Mouse (Mus musculus) left cerebral cortex, postnatal 10 days (tissue): Measurements from ENCODE around the gene Tiam2. TPM values are rescaled to one million over a fixed set of nuclear protein-coding genes. Genes with fewer than 3 reads are reported as not detected.

Experiments used
- DNase-seq, 2 experiments: peaks; one replicate each; pipeline ENCODE4 v3.0.0; 2021 to 2022; ENCODE audit warnings: low spot score in 2 of 2, mixed read lengths in 1 of 2; ENCODE audit errors: extremely low spot score in 1 of 2
- intact Hi-C: fragments of 180-260 bp; cut with DNase I; formaldehyde crosslinking; loops from one replicate; pipeline ENCODE4 v1.15.1; 2025
- total RNA-seq, 2 experiments: library from RNA; stranded (reverse); gene quantifications; 2 replicates each; pipeline ENCODE4 v1.2.3; 2021

The Tiam2 gene
- total RNA-seq, 2 experiments from 2014 or later: 60.8 to 61.2 TPM

DNA sequence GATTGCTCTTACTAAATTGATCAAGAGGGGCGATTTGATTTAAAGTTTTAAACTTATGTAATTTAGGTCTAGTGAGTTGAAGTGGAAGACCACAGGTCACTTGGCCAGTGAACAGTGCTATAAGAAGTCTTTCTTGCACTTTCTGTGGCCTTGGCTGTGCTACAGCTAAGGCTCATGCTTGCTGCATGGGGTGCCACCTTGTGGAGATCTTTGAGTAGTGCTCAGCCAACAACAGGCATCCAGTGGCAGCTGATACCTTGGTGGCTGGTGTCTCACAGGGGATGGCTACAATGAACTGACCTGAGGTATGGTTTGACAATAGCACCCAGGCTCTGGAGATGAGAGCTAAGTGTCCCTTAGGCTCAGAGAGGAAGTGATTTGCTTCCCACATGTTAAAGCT is 183.5 kb downstream of the Tiam2 start:
- intact Hi-C loops: loop anchor here (2.0 to 10.0 kb wide), 2 partner anchors 61 to 225 kb away; no protein-coding TSS in a partner anchor
- DNase-seq: peak; percentile 71 to 74

DNA sequence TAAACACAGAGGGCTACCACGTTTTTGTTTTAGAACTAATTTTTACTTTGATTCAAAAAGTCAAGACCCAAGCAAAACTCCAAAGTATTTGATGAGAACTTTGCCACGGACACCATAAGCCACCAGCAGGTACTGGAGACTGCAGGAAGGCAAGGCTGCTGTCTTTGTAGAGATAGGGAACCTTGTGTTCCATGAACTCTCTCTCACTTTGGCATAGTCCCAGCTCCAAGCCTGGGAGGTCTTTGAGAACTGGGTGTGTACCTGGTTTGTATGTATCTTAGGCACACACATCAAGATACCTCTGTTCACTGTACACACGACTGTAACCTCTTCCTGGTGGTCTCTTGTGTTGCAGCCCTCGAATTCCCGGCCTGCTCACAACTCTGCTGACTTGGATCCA is 187.9 kb downstream of the Tiam2 start:
- DNase-seq: no peak
- intact Hi-C loops: loop anchor here (10.0 kb wide), 1 partner anchor 230 kb away; no protein-coding TSS in a partner anchor

DNA sequence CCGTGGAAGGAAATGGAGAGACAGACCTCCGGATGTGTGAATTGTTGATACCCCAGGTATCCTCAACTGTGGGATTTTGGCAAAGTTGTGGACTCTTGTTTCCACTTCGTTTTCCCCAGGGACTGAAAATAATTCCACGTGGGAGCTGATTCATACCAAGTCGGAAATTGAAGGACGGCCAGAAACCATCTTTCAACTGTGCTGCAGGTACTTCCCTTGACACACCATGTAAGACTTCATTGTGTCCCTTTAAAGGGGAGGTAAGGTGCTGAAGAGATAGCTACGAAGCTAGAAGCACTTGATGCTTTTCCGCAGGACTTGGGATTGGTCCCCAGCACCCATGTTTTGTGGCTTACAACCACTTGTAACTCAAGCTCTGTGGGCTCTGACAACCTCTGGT is 189.5 kb downstream of the Tiam2 start:
- no peak for DNase-seq
- intact Hi-C loops: loop anchor here (10.0 kb wide), 1 partner anchor 231 kb away; no protein-coding TSS in a partner anchor

DNA sequence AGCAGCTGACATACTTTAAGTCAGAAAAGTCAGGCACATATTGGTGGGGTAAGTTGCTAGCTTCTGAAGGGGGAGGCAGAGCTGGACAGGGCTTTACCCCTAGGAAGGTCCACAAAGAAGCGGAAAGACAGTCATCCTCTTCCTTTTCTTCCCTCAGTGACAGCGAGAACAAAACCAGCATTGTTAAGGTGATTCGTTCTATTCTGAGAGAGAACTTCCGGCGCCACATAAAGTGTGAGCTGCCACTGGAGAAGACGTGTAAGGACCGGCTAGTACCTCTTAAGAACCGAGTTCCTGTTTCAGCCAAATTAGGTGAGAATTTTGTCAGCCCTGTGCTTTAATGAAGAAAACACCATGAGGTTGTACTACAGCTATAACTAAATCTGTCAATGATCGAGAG is 190.0 kb downstream of the Tiam2 start:
- DNase-seq: no peak
- intact Hi-C loops: loop anchor here (10.0 kb wide), 1 partner anchor 232 kb away; no protein-coding TSS in a partner anchor

DNA sequence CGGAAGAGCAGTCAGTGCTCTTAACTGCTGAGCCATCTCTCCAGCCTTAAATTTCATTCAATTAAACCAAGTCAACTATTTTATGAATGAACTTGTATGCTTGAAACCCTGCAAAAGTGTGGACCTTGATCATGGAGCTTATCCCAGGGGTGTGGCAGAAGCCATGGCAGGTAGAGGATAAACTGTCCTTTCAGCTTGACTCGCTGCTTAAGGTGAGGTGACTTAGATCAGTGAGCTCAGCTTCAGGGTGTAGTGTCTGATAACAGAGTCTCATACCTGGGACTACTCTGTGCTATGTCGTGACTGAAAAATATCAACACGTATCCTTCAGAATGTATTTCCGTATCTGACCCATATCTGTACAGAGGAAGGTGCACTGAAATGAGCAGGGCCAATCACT is 194.0 kb downstream of the Tiam2 start:
- intact Hi-C loops: no loop called here

DNA sequence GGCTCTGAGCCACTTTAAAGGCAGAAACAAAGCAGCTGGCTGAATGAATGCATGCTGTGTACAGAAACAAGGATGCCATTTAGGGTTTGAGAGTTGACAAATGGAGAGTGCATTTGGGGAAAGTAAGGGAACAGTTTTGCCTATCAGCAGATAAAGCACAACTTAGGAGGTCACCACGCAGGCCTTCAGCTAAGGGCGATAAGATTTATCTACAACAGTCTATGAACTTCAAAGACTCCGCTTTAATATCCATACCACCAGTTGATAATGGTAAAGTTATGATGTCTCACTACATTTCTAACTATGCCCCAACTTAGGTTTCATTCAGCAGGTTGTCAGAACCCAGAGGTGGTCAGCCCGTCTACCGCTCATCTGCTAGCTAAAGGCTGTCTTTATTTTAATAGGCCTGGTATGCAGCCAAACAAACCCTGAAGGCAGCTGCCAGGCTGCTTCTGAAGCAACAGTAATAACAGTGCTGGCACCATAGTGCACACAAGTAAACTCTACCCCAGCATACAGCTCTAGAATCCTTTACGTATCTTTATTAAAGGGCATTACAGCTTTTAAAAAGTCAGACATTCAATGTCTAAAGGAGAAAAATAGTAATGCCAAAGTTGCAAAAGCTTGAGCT is 201.6 kb downstream of the Tiam2 start:
- DNase-seq: no peak

More for the DNA sequence above, 194.0 kb downstream of the Tiam2 start:
- DNase-seq: no peak

DNA sequence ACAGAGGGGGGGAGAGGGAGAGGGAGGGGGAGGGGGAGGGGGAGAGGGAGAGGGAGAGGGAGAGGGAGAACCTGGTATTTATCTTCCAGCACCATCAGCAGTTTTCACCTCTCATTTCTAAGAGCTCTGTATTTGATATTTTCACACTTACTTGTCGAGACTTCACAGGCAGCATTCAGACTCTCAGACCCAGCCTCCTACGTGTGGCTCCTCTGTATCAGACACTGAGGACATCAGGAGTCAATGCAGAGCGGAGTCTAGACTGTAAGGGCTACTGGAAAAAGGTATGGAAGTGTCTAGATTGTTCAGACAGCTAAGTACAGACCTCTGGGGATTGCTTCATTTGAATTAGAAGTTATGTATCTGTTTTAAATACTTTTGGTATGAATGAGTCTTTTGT is 203.2 kb downstream of the Tiam2 start:
- DNase-seq: no peak
- intact Hi-C loops: no loop called here

More for the DNA sequence above, 201.6 kb downstream of the Tiam2 start:
- intact Hi-C loops: no loop called here

DNA sequence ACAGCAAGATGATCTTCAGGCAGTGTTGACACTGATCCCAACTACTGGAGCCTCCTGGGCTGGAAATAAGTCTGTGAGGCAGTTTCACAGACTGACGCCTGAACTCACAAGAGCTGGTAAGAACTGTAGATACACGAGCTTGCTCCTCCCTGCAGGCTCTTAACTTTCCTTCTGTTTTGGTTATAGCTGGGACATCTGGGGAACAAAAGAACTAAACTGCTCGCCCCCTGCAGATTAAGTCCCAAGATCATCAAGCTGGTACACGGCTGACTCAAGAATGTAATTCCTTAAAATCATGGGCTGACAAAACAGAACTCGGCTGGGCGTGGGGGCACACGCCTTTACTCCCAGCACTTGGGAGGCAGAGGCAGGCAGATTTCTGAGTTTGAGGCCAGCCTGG is 204.2 kb downstream of the Tiam2 start:
- intact Hi-C loops: no loop called here
- DNase-seq: no peak

DNA sequence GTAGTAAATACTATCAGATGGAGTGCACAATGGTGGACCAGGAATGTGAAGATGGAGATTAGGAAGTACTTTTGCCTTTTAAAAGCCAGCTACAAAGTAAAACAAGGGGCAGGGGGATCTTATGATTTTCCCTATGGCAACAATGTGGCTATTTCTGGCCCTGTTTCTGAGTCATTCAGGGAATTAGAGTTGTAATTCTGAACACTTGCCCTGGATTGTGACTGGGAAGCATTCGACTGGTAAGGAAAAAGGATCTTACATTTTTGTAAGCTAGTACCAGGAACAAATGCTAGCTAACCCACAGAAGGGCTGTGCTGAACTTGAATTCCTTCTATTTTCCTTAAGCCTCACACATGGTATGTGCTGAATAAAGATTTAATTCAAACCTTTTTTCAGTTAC is 205.3 kb downstream of the Tiam2 start:
- intact Hi-C loops: no loop called here
- no peak for DNase-seq

DNA sequence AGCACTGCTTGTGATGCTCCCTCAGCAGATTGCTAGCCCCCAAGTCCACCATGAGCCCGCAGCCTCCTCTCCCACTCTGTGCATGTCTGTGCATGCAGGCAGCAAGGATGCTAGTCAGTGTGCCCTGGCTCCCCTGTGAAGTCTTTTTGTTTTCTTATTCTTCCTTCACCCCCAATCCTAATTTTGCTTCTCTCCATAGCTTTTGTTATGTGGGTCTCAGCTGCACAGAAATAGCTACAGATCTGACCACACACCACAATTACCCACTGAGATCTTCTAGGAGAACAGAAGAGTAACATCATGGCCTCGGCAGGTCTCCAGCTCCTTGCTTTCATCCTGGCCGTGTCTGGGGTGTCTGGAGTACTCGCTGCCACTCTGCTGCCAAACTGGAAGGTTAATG is 205.9 kb downstream of the Tiam2 start, which contains the start of gene Cldn20:
Gene Cldn20 (plus strand): TSS at position 301 of the 400 bp plus-strand sequence.
- no peak for DNase-seq
- intact Hi-C loops: no loop called here

DNA sequence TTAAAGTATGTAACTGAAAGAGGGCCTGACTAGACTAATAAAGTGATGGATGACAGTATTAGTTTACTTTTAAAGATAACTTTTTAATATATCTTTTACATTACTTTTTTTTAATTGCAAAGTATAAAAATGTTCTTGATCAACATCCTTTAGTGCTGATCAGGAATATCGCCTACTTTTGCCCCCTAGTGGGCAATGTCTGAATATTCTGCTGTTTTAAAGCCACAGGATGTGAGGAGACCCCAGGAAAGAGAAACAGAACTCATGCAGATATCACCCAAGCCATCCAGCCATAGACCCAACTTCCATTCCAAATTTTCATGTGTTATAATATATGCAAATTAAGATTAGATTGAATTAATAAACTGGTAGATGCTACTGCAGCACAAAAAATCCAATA is 207.1 kb downstream of the Tiam2 start:
- intact Hi-C loops: no loop called here
- DNase-seq: no peak

DNA sequence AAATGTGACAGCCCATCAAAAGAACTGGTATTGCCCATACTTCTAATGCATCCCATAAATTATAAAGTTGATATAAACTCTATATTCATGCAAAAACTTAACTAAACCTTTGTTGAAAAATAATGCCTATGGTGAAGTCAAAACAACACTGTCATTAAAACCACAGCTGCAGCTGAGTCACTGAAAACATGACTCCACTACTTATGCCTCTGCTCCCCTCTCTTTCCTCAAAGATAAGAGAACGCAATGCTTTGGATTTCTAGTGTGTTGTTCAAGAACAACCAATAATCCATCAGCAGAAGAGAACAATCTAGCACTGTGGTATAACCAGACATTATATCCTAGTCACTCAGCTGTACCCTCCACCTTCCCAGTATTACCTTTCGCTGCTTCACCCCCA is 213.9 kb downstream of the Tiam2 start:
- DNase-seq: no peak
- intact Hi-C loops: no loop called here

DNA sequence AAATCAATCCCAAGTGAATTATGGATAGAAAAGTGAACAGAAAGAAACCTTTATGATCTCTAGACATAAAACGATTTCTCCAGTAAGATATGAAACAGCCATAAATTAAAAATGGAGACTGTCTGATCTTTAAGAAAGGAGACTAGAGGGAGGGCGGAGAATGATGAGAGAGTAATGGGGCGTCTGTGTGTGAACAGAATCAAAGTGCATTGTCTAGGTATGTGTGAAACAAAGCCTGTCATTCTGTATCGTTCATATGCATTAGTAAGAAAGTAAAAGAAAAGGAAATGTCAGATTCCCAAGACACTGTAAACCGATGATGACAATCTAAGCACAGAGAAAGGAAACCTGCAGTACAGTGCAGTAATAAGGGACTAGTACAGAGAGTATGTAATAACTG is 214.7 kb downstream of the Tiam2 start:
- intact Hi-C loops: no loop called here
- DNase-seq: no peak

DNA sequence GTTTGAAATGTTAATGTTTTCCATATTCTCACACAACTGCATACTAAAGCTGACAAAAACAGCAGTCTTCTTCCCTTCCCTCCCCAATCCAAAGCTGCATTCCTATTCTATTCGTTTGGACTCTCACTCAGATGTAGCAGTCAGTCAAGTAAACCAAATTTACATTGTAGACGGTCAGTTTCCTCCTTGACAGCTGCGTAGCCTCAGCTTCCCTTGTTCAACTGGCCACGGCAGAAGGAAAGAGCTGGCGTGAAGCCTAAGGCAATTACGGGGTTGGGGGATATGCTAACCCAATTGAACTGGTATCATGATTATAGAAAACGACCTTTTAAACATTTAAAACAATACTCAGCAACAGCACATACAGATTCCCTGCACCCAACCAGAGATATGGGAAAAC is 221.4 kb downstream of the Tiam2 start:
- intact Hi-C loops: no loop called here
- DNase-seq: no peak

DNA sequence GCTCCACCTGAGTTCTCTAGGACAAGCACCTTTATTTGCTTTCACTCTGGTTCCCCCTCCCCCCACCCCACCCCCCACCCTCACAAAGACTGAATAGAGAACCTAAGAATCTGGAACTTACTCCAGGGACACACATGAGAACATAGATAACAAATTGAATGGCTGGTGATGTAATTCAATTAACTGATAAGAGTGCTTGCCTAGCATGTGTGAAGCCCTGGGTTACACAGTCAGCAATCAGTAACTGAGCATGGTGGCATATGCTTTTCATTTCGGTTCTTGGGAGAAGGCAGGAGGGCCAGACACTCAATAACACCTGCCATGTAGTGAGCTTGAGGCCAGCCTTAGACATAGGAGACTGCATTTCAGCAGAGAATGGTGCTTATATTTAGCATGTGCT is 229.9 kb downstream of the Tiam2 start:
- intact Hi-C loops: no loop called here
- DNase-seq: no peak

DNA sequence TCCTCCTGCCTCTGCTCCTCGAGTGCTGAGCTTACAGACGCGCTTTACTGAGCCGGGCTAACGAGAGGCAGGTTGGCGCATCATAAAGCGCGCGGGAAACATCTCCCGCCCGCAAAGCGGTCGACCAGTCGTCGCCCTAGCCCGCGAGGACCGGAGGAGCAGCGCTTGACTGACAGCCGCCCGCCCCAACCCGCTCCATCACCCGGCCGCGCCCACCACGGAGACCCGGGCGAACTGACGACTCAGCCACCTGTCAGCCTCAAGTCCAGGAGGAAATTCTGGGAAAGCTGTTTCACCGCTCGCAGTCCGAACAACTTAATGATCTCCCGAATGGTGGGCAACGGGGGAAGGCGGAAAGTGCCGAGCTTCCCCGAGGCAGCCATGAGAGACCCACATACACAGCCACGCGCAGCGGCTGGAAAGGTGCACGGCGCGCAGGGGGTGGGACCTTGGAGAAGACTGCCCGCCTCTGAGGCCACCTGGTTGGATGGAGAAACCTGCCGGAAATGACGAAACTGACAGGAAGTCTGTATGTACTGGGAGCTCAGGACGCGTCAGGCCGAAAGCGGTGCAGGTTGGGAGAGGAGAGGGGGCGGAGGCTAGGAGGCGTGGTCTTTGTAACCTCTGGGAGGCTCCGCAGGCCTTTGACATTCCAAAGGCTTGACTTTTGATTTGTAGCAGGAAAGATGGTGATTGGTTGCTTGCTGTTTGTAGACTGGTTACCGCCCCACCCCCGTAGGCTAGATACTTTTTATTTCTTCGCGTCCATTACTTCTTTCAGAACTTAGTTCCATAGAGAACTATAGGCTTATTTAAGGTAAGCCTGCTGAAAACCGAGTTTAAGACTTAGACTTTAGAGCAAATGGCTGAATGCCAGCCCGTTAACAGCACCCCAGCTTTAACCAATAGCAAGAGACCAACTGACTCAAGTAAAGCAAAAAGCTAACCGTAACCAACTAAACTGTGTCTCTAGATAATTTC is 231.2 kb downstream of the Tiam2 start, which contains the start of gene Tfb1m:
Gene Tfb1m (minus strand): TSS at position 451 of the 981 bp plus-strand sequence.
- intact Hi-C loops: no loop called here
- peak; percentile 98 to 99 for DNase-seq

DNA sequence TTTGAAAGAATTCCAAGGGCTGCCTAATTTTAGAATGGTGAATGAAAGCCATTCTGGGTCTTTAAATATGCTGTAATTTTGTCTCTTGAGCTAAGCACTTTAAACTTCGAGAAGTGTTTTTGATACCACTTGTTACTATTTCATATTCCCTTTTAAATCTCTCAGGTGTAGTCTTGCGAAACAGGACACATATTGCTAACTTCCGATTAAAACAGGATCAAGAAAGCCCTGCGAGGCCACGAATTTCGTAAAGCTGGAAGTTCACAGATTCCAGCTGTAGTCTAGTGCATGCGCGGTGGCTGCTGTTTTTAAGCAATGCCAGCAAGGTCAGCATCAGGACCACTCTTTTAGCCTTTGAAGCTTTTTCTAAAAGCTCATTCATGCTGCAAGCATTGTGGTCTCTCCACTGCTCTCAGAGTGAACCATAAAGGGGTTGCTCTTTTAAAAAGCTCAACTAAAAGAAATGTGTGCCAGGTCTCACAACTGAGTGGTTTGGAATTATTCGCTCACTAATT is 232.0 kb downstream of the Tiam2 start:
- intact Hi-C loops: no loop called here
- DNase-seq: no peak

DNA sequence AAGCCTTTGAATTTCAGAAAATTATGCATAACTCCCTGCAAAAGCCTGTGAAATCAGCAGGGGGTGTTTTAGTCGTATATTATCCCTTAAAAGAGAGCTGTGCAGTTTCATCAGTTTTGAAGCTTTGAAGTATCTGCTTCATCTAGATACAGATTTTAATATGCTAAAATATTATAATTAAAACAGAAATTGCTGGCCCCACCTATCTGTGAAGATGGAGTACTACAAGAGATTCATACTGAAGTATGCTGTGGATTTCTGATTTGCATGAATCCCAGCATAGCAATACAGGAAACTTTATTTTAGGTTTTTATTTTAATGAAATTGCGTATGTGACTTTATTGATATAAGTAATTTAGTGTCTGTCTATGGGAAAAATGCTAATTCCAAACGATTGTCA is 234.2 kb downstream of the Tiam2 start:
- intact Hi-C loops: no loop called here
- peak in 1 of 2 experiments; percentile 19 for DNase-seq

DNA sequence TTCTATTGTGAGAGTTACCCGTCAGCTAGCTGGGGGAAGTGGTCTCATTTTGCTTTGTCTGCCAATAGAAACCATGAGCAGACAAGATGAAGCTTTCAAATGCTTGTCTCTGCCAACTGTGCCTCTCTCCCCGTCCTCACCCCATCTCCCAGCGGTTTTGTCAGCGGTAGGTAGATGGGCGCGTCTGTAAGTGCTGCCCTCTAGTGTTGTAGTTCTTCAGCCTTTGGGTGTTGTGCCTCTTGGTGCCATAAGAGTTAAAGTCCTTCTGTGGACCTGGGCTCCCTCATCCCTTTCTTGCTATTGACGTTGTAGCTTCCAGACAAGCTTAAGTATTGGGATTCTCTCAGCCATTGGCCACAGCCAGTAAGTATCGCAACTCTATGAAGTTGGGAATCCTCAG is 236.0 kb downstream of the Tiam2 start:
- intact Hi-C loops: no loop called here
- DNase-seq: no peak
